Mouse (Mus musculus): Measurements from ENCODE around the gene Smarcd3.

GRCm38 (mm10) chr5:24587200-24587577 is 37.0 kb downstream of the Smarcd3 start:
- TF ChIP-seq POLR2A (IDR thresholded peaks at IDR 0.05; ENCODE audit: insufficient read depth, low read length) (no peak), EP300 (IDR thresholded peaks at IDR 0.05; ENCODE audit: insufficient read depth, low read depth, low read length) (no peak), CTCF (IDR thresholded peaks at IDR 0.05; ENCODE audit: low read depth, low read length) (no peak)

Measured in ES-Bruce4 (cell line).